Mouse (Mus musculus) stomach, embryonic 14.5 days (tissue): ENCODE data around the gene Mrpl14. TPM values are rescaled to one million over a fixed set of nuclear protein-coding genes. Genes with fewer than 3 reads are reported as not detected.

ENCODE experiments used
- ATAC-seq: fragments of 200-750 bp; cut with Nextera tagmentation; 2 replicates; pipeline ENCODE4 v1.8.0; 2017; ENCODE audit warnings: low read depth, moderate TSS enrichment; ENCODE audit not compliant: insufficient number of reproducible peaks, insufficient read depth, low FRiP score
- H3K27ac ChIP-seq: fragments of 300-500 bp; sonication (generic); 2 replicates; pipeline ENCODE4 v1.5.1; 2014; ENCODE audit warnings: mild to moderate bottlenecking, low read length, moderate library complexity, mixed read lengths
- H3K27me3 ChIP-seq: fragments of 300-500 bp; sonication (generic); 2 replicates; pipeline ENCODE4 v1.6.1; 2014; ENCODE audit warnings: low read length, control low read depth, mixed read lengths; ENCODE audit not compliant: control insufficient read depth, insufficient read depth
- H3K36me3 ChIP-seq: fragments of 300-500 bp; sonication (generic); 2 replicates; pipeline ENCODE4 v1.6.1; 2014; ENCODE audit warnings: mild to moderate bottlenecking, control low read depth, low read length, moderate library complexity, mixed read lengths; ENCODE audit not compliant: control insufficient read depth, insufficient read depth
- H3K4me1 ChIP-seq: fragments of 300-500 bp; sonication (generic); 2 replicates; pipeline ENCODE4 v1.6.1; 2014; ENCODE audit warnings: low read length, control low read depth, mixed read lengths; ENCODE audit not compliant: control insufficient read depth, insufficient read depth
- H3K4me2 ChIP-seq: fragments of 300-500 bp; sonication (generic); replicated peaks from 2 replicates; pipeline ENCODE4 v1.6.1; 2014; ENCODE audit warnings: low read depth, low read length, control low read depth
- H3K4me3 ChIP-seq: fragments of 300-500 bp; sonication (generic); 2 replicates; pipeline ENCODE4 v1.5.1; 2014; ENCODE audit warnings: low read depth, low read length, control low read depth
- H3K9ac ChIP-seq: fragments of 300-500 bp; sonication (generic); replicated peaks from 2 replicates; pipeline ENCODE4 v1.6.1; 2014; ENCODE audit warnings: low read depth, mild to moderate bottlenecking, control low read depth, low read length, moderate library complexity, mixed read lengths
- H3K9me3 ChIP-seq: fragments of 300-500 bp; sonication (generic); 2 replicates; pipeline ENCODE4 v1.6.1; 2016; ENCODE audit warnings: low read depth, low read length, control low read depth; ENCODE audit not compliant: control insufficient read depth
- WGBS: fragments of 180-500 bp; shearing (Covaris S2); extraction: QIAGEN DNeasy Blood & Tissue Kit; methylation state at CpG from one replicate; pipeline ENCODE4 v1.1.7; 2014; 5-methylcytosine and 5-hydroxymethylcytosine counted together
- polyA plus RNA-seq: library from polyadenylated mRNA; unstranded; fragments of >200 nt; fragmentation: Nextera tagmentation; extraction: Ambion mirVana; gene quantifications from 2 replicates; pipeline ENCODE4 v1.2.1, GENCODE M21; 2014

The Mrpl14 gene
- polyA plus RNA-seq, 1 experiment from 2014 or later = 171 TPM

DNA sequence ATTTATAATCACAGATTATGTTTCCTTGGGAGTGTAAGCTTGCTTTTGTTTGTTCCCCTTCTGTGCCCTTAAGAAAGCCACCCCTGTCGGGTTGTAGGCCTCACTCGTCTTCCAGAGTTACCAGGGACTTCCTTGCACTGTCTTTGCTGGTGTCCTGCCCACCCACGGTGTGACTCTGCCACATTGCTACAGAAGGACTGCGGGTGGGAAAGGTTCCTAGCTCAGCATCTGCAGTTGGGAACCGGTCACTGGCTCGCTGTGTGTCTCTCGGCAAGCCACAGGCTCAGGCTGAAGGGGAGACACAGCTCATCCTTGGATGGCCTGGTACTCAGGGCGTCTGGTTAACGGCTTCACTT, 15.1 kb downstream of the Mrpl14 start:
- Histone ChIP-seq H3K9me3 (no peaks in the 10 kb centered on the region), H3K9ac (no peak overlapping the region), H3K4me1 (0 out of 2 replicates have a peak, but pooled peaks cover 11% of the 10 kb centered on the region), H3K27me3 (no peaks in the 10 kb centered on the region), H3K36me3 (peaks cover 3% of the 10 kb centered on the region; the same call in 1 of the 2 replicates), H3K27ac (no peak overlapping the region), H3K4me3 (no peak overlapping the region), H3K4me2 (no peak overlapping the region)
- ATAC-seq = no peak
- WGBS = 68% methylated on average over 9 of the region's 9 CpGs

DNA sequence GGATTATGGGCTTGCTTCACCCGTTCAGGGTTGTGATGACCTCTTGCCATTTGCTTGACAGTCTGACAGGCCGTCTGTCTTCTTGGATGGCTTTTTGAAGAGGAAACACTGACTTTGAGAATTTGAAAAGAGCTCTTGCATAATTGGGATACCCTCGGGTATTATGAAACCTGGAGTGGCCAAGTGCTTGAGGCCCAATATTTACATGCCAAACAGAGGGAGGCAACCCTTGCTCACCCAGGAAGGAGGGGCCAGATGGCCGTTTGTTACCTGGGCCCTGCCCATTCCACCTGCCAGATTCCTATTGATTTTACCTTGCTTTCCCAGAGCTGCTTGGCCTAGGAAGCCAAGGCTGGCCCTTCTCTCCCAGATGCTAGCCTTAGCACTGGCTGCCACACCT, 16.1 kb downstream of the Mrpl14 start:
- WGBS = 39% methylated on average over 4 of the region's 4 CpGs
- no peak overlapping the region for H3K4me3 ChIP-seq
- H3K27me3 ChIP-seq = no peaks in the 10 kb centered on the region
- H3K4me1 ChIP-seq = 0 out of 2 replicates have a peak, but pooled peaks cover 11% of the 10 kb centered on the region
- H3K4me2 ChIP-seq = no peak overlapping the region
- no peaks in the 10 kb centered on the region for H3K9me3 ChIP-seq
- H3K36me3 ChIP-seq = peaks cover 3% of the 10 kb centered on the region; the same call in 1 of the 2 replicates
- H3K9ac ChIP-seq = no peak overlapping the region
- 0 out of 2 replicates have a peak, but pooled peaks have one; percentile 29 for ATAC-seq
- peak overlapping the region; percentile 6; the same call in 1 of the 2 replicates for H3K27ac ChIP-seq

DNA sequence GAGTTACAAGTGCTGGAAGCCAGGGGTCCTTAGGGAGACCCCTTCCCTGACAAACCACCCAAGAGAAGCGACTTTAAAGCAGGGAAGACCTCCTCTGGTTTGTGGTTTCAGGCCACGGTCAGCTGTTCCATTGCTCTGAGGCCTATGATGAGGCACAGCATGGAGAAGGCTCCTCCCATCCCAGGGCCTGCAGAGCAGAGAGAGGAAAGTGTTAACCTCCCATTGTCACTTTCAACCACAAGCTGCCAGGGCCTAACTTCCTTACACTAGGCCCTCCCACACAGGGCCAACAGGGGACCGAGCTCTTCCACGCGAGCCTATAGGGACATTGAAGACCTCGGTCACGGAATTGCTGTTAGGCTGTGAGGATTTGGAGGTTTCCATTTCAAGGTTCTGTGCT, 17.1 kb downstream of the Mrpl14 start:
- no peak overlapping the region for H3K4me3 ChIP-seq
- no peak overlapping the region for H3K4me2 ChIP-seq
- peaks cover 3% of the 10 kb centered on the region; the same call in 1 of the 2 replicates for H3K36me3 ChIP-seq
- ATAC-seq = no peak
- 0 out of 2 replicates have a peak, but pooled peaks cover 11% of the 10 kb centered on the region for H3K4me1 ChIP-seq
- no peaks in the 10 kb centered on the region for H3K9me3 ChIP-seq
- H3K9ac ChIP-seq = no peak overlapping the region
- H3K27ac ChIP-seq = no peak overlapping the region
- WGBS = 60% methylated on average over 7 of the region's 7 CpGs
- no peaks in the 10 kb centered on the region for H3K27me3 ChIP-seq

DNA sequence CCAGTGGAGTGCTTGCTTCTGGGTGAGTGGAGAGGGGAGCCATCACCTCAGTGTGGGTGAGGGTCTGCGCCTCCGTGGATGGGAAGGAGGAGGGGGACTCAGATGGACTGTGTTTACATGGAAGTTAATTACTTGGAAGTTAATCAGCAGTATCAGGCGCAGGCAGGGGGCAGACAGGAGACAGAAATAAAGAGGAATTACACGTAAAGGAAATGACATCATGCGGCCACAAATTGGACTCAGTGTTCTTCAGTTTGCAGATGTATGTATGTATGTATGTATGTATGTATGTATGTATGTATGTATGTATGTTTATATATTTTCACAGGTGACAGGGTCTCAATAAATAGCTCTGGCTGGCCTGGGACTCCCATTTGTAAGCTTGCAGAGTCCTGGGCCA, 20.7 kb downstream of the Mrpl14 start:
- 0 out of 2 replicates have a peak, but pooled peaks cover 2% of the 10 kb centered on the region for H3K4me1 ChIP-seq
- no peak for ATAC-seq
- 66% methylated on average over 5 of the region's 5 CpGs for WGBS

DNA sequence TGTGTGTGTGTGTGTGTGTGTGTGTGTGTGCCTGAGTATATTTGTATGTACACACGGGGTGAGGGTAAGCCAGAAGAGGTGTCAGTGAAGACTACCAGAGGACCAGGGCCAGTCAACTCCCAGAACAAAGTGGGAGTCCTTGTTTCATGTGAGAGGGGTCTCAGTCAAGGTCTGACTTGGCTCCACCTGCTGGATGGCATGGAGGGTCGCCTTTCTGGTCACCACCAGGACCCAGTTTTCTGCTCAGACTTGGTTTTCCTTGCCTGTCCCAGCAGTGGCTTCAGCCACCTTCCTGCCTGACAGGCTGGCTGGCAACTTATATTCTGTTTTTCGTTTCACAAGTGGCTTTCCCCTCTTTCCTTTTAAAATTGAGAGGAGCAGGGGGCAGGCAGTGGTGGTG, 21.3 kb downstream of the Mrpl14 start:
- Histone ChIP-seq H3K36me3 (no peaks in the 10 kb centered on the region), H3K9ac (no peak overlapping the region), H3K27me3 (no peaks in the 10 kb centered on the region), H3K4me3 (no peak overlapping the region), H3K4me2 (no peak overlapping the region), H3K27ac (no peak overlapping the region), H3K4me1 (0 out of 2 replicates have a peak, but pooled peaks cover 2% of the 10 kb centered on the region), H3K9me3 (no peaks in the 10 kb centered on the region)
- WGBS = 24% methylated on average over 3 of the region's 3 CpGs
- ATAC-seq = no peak

More for the DNA sequence above, 20.7 kb downstream of the Mrpl14 start:
- Histone ChIP-seq H3K9me3 (no peaks in the 10 kb centered on the region), H3K27me3 (no peaks in the 10 kb centered on the region), H3K4me2 (no peak overlapping the region), H3K27ac (no peak overlapping the region), H3K9ac (no peak overlapping the region), H3K4me3 (no peak overlapping the region), H3K36me3 (no peaks in the 10 kb centered on the region)

DNA sequence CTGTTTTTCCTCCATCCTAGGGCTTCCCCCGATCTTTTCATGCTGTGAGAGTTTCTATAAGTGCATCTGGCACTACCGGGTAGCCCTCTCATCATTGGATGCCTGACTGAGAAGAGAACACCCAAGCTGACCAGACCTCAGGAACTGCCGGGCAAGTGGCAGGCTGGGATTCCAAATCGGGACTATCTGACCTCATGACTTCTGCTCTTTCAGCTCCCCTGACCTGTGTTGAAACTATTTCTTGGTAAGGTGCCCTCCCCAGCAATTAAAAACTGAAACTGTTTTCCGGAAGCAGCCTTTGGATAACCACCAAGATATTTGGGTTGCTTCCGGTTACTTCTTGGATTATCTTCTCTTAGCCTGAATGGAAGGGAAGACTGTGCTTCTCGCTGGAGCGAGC, 22.1 kb downstream of the Mrpl14 start:
- no peak for ATAC-seq
- no peak overlapping the region for H3K9ac ChIP-seq
- no peak overlapping the region for H3K27ac ChIP-seq
- no peak overlapping the region for H3K4me3 ChIP-seq
- H3K36me3 ChIP-seq = no peaks in the 10 kb centered on the region
- no peaks in the 10 kb centered on the region for H3K9me3 ChIP-seq
- H3K4me2 ChIP-seq = no peak overlapping the region
- WGBS = 82% methylated on average over 8 of the region's 8 CpGs
- H3K27me3 ChIP-seq = no peaks in the 10 kb centered on the region
- 0 out of 2 replicates have a peak, but pooled peaks cover 2% of the 10 kb centered on the region for H3K4me1 ChIP-seq

DNA sequence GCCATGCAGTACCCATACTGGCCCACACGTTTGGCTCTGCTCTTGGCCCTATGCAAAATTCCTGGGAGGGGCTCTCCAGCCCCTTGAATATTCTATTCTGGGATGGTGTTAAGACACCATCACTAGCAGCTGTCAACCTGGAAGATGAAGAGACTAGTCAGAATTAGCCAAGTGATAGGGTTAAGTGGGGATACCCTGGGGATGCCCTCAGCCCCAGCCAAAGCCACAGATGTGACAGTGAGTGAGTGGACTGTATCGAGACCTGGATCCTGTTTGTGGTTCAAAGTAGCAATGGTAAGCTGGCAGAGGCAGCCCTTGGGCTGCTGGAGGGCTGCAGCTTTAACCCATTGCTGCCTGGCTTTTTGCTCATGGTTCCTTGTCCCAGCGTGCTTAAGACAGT, 23.7 kb downstream of the Mrpl14 start:
- WGBS = 32% methylated on average over 3 of the region's 3 CpGs
- Histone ChIP-seq H3K4me1 (no peaks in the 10 kb centered on the region), H3K36me3 (no peaks in the 10 kb centered on the region), H3K4me2 (no peak overlapping the region), H3K4me3 (no peak overlapping the region), H3K9me3 (no peaks in the 10 kb centered on the region), H3K27me3 (no peaks in the 10 kb centered on the region), H3K9ac (no peak overlapping the region), H3K27ac (no peak overlapping the region)
- ATAC-seq = no peak

DNA sequence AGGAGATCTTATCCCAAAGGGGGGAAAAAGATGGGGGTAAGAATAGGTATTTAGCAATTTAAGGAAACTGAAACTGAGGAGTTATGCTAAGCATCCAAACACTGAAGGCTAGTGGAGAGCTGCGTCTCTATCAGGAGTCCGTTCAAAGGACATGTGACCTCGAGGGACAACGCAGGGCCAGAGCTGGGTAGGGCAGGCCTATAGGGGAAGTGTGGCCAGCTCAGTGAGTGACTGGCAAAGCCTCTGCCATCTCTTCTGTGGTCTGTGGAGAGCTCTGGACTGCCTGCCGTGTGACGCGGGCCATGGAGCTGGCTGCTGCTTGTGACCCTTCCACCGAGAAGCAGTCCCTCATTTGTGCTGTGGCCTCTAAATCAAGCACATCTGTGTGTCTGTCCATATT, 24.3 kb downstream of the Mrpl14 start:
- 76% methylated on average over 8 of the region's 8 CpGs for WGBS
- Histone ChIP-seq H3K9ac (no peak overlapping the region), H3K27me3 (no peaks in the 10 kb centered on the region), H3K36me3 (no peaks in the 10 kb centered on the region), H3K9me3 (no peaks in the 10 kb centered on the region), H3K27ac (no peak overlapping the region), H3K4me1 (no peaks in the 10 kb centered on the region), H3K4me3 (no peak overlapping the region), H3K4me2 (no peak overlapping the region)
- no peak for ATAC-seq

DNA sequence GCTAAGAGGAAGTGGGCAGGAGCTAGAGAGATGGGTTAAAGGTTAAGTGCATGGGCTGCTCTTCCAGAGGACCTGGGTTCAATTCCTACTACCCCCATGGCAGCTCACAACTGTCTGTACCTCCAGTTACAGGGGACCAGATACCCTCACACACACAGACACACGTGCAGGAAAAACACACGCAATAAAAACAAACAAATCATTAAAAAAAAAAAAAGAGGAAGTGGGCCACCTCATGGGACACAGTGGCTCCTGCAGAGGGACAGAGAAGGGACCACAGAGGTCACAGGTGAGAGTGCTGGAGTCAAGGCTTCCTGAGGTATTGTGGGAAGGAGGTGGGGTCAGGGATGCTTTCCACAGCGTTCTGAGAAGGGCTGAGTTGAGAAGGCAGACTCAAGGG, 25.4 kb downstream of the Mrpl14 start:
- Histone ChIP-seq H3K4me1 (no peaks in the 10 kb centered on the region), H3K36me3 (no peaks in the 10 kb centered on the region), H3K9me3 (no peaks in the 10 kb centered on the region), H3K4me2 (no peak overlapping the region), H3K27me3 (no peaks in the 10 kb centered on the region), H3K27ac (no peak overlapping the region), H3K4me3 (no peak overlapping the region), H3K9ac (no peak overlapping the region)
- 61% methylated on average over 3 of the region's 3 CpGs for WGBS
- ATAC-seq = no peak
